Mouse (Mus musculus) lung, postnatal 36 days (tissue): ENCODE measurements around the gene Nck2.

Source experiments
- DNase-seq: peaks from one replicate; pipeline ENCODE4 v3.0.0; 2022; ENCODE audit warnings: mixed read lengths

Gene Nck2

DNA sequence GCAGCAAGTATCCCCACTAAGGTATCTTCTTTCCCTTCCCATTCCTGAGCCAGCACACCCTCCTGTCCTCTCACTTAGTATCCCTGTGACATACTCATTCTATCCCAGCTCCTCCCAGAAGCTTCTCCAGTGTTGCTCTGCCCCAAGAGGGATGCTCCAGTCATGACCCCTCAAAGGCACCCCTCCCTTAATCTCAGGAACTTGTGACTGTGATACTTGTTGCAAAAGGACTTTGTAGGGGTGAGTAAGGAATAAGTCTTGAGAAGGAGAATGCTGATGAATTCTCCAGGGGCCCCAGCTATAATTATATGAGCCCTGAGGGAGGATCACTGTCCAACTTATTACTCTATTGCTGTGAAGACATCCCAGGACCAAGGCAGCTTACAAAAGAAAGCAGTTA lies 7.8 kb upstream of the Nck2 start:
- no peak for DNase-seq

DNA sequence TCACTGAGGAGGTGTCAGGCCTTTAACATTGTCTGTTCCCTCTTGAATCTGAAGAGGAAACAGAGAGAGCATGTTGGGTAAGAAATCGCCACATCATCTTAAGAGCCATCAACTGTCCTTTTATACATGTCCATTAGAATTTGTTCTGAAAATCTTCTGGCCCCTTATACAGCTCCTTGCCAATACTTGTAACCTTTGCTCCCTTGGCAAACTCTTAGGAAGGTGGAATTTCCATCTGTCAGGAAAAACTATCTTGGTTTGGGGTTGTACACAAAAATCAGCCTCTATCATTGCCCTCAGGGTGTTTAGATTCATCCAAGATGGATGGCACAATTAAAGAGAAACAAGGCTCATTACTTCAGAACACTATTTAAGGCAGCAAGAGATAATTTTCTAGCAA lies 5.1 kb upstream of the Nck2 start:
- DNase-seq, result no peak

DNA sequence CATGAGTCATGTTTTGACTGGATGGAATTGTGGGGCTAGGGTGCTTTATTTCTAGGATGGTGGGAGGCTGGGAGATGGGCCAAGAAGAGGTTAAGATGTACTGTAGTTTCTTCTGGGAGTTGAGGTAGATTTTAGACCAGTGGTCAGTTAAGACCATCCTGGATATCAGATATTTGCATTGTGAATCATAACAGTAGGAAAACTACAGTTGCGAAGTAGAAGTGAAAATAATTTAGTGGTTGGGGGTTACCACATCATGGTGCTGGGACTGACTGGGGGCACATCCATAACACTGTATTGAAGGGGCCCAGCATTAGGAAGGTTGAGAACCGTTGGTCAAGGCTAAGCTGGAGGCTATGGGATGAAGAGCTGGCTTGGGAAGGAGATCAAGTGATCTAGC lies 1.8 kb upstream of the Nck2 start:
- DNase-seq, result no peak

DNA sequence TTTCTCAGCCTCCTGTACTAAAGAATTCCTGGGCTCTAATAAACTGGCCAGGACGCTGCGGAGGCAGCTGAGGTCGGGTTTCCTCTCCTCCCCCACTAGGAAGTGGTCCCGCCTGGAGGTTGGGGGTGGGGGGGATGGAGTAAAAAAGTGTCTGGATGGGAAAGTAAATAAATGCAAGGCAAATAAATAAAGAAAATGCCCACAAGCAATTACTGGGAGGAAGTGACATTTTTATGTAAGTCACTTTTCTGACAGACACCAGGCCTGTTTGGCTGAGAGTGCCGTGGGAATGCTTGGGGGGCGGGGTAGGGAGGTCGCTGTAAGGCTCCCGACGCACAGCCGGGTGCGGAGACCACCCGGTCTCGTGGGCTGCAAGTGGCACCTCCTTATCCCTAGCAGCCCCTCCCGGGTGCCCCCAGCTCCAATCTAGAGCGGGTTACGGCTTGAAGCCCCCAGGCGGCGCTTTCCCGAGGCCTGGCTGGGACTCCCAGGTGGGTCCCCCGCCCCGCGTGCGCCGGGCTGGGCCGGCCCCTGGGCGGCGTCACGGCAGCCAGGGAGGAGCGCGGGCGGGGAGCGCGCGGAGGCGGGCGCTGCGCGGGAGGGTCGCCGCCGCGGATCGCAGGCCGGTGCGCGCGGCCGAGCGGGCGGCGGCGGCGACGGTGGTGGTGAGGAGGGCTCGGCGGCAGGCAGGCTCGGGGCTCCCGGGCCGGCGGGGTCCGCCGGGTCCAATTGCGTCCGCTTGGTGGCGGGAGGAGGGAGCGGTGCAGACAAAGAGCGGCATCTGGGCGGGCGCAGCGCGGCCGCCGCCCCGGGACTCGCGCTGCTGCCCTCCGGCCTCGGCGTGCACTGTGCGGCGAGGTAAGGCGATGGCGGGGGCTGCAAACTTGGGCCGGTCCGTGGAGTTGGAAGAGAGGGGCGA lies 1.1 kb downstream of the Nck2 start:
- peak; percentile 78 for DNase-seq

DNA sequence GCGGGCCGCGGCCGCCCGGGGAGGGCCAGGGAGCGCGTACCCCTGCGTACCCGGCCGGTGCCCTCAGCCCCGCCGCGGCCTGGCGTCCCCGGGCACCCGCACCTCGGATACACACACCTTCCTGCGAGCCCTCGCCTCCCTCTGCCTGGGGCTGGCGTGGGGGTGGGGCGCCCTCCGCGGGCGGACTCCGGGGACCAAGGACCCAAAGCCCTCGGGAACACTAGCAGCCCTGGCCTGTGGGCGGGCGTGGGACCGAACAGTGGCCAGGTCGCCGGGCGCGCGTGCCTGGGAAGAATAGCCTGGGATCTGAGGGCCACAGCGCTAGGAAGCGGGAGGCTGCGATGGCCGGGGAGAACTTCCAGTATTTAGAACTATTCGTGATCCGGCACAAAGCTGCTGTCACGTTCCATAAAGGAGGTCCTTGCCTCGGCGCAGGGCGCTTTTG lies 1.7 kb downstream of the Nck2 start:
- DNase-seq, result peak; percentile 61

DNA sequence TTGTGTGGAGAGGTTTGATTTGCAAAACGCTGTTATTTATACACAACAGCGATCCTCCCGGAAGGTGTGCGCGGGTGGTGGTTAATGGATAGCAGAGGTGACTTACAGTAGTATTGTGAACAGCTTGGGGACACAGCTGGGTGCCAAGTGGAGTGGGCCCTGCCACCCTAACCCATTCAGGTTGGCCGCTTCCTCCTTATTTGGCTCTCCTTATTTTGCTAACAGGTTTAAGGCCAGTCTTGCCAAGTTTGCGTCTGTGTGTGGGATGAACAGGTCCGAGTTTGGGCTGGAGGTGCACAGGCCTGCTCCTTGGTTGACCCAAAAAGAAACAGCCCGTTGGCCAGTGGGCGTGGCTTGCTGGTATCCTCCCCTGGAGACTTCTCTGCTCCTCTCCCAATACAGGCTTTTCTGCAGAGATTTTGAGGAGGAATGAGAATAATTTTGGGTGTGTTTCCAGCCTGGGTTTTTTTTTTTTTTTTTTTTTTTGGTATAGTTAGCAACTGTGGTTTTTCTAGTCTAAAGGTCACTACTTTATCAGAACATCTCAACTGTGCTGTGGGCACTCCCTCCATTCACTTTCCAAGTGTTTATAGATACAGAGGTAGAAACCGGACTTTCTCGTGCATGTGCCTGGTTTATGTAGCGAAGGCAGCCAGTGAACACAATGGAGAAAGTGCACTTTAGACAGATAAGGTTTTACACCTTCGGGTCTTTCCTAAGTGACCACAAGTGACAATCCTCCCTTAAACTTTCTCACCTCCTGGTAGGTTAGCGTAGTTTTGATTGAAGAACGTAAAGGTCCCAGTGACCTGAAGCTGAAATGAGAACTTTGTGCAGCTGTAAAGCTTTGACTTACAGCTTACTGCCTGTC lies 2.6 kb downstream of the Nck2 start:
- DNase-seq, result peak; percentile 73

DNA sequence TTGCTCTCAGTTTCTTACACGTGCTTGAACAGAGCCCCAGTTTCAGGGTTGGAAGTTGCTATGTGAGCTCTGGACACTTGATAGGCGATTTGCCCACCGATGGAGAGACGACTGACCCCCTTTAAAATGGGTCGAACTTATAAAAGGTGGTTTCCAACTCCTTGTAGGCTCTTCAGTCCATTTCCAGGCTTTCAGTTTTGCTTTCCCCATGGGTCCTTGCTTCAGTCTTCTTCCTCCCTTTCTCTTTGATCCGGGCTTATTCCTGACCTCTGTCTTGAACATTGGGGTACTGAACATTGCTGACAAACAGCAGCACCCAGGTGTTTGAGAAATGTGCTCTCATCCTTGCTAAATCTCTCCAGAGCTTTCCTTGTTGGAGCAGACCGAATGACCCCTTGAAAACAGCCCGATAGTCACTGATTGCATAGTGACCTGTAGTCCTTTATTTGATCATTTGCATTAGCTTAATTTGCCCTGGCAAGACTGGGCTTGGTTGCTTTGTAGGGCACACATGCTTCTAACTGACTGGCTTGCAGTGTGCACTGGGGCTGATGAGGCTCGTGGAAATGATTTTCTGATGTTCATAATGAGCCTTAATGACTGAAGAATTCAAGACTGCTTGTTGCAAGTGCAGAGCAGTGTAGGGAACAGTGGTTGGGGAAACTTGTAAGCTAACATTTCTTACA lies 3.4 kb downstream of the Nck2 start:
- DNase-seq, result no peak

DNA sequence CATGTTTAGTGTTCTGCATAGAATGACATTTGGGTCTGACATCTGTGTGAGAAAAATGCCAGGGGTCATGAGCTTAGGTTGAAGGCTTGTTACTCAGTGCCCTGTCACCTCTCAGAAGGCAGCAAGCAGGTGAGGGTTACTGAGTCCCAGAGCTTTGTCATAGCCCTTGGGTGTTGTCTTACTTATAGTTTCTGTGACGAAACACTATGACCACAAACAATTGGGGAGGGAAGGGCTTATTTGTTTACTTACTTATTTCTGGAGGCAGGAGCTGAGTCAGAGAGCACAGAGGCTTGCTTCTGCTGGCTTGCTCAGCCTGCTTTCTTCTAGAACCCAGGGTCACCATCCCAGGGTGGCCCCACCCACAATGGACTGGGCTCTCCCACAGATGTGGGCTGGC lies 6.4 kb downstream of the Nck2 start:
- no peak for DNase-seq

DNA sequence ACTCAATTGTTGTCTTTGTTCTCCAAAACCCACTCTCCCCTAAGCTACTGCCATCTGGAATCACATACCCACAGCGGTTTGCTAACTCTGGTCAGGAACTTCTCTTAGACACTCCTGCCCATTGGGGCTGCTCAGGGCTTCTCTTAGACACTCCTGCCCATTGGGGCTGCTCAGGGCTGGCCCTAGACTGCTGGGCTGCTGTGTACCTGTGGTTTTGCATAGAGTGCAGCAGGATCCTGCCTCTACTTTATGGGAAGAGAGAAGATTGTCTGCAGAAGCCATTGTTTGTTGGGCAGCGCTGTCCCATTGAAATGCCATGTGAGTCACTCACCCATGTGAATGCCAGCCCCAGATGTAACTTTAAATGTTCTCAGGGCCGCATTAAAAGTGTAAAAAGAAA lies 9.3 kb downstream of the Nck2 start:
- DNase-seq, result no peak

DNA sequence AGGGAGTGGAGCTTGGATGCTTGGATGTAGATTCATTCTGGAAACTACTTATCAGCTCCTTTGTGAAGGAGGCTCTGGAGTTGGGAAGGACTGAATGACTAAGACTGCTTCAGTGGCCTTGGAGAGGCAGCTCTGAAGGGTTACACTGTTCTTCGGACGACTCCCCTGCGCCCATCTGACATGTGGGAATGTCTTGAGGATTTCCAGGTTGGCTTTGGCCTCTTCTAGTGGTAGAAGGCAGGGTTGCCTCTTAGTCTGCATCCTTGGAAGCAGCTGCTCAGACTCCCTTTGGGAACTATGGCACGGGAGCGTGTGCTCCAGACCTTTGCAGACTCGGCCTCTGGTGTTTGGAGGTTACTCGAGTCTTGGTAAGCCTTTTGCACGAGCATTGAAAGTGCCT lies 10.4 kb downstream of the Nck2 start:
- no peak for DNase-seq

DNA sequence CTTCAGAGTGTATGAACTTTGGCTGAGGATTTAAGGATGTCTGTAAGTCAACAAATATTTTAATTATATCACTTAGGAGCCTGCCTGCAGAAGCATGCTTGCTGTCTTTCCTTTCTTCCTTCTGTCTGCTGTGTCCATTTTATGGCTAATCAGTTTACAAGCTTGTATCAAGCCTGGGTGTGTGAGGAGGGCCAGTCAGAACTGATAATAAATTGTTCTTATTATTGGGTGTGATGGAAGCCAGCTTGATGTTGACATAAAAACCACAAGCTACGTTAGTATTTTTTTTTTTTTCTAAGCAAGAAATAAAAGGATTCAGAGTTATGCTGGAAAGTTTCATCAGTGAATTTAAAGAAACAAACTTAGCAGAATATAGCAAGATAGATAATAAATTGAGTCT lies 10.8 kb downstream of the Nck2 start:
- no peak for DNase-seq

DNA sequence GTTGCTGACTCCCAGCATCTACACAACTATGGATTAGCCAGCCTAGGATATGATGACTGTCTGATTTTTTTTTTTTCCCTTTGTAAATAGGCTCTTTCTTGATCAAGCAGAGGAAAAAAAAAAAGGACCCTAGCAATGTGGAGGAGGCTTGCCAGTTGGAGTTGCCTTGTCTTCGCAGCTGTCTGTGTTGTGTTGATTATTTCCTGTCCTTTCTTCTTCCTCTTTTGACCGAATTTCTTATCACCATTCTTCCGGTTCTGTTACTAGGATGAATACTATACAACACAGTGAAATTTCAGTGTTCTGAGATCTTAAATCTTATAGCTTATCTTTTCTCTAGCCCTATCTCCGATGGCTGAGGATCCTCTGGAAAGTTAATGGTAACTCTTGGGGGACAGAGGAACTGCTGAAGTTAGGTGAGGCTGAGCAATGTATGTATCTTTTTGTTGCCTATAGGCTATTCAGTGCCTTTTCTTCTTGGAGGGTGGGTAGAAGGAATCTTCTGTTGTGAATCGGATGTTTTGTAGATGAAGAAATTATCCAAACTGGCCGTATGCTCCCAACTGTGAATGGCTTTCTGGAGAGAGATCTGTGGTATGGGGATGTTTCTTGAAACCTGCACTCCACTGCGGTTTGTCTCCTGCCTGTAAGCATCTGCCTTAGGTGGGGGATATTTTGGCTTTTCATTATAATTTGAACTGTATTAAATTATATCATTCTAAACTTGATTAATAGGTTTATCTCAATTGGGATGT lies 12.8 kb downstream of the Nck2 start:
- DNase-seq, result no peak

DNA sequence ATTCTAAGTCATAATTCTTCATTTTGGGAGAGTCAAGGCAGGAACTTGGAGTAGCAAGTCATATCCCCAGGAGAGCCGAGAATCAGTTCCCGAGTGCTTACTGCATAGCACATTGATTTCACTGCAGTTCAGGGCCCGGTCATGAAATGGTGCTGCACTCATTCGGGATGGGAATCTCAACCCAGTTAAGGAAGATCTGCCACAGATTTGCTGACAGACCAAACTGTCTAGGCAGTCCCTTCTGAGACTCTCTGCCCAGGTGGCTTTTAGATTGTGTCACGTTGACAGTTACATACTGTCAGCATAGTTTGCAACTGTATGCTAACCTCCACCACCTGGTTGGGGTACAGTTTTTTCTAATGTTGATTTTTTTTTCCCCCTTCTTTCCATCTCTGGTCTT lies 16.1 kb downstream of the Nck2 start:
- DNase-seq, result no peak

DNA sequence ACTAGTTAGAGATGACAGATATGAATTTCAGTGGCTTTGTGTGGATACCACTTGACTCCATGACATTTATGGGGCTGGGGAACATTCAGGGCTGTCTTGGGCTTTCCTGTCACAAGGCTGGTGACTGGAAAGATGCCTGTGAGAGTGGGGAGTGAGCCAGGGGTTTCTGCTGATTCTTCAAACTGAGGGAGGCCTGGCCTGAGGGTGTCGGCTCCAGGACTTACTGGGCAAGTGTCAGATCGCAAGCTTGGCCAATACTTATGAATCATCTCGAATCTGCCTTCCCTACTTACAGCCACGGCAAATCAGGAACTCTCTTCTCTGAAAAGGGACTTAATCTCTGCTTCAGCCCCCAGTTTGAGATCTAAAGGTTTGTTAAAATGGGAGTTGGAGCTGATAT lies 18.3 kb downstream of the Nck2 start:
- peak; percentile 33 for DNase-seq

DNA sequence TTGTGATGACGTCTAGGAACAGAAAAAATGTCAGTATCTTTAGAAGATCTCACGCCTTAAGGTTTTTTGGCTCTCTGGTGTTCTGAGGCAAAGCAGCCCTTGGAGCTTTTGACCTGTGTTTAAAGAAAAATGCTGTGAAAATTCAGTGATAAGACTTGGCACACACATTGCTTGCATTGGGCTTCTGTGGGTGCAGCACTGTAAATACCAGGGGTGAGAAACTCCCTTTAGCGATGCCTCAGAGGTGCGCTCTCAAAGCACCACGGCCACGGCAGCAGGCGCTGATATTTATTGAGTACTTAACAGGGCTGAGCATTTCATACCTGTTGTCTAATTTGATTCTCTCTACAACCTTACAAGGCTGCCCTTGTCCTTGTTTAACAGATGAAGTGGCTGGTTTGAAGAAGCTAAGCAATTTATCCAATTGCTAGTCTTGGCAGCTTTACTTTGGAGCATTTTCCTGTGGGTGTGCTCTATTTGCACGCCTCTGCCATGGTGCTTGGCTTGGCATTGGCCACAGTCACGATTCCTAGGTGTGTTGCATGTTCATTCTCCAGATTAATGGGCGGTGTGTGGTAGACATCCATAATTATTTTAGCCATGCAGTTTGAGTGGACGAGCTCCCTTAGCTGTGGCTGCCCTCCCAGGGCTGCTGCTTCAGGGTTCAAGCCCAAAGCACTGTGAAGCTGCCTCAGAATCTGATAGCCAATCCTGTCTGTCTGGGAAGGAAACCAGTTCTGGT lies 19.7 kb downstream of the Nck2 start:
- no peak for DNase-seq

DNA sequence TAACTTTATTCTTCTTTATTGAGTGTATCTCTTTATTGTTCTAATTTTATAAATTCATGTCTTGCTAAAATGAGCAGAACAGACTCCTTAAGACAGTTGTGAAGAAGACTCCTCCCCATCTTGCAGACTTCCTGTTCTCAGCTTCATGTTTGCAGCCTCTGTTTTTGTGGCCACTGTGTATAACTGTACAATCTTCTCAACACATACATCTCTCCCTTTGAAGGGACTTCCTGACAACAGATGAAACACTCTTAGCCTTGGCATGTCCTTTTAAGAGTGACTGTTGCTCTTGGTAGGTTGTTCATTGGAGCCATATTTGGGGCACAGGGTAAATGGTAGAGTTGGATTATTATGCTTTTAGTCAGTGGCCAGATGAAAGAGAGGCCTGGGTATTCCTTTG lies 20.6 kb downstream of the Nck2 start:
- no peak for DNase-seq

DNA sequence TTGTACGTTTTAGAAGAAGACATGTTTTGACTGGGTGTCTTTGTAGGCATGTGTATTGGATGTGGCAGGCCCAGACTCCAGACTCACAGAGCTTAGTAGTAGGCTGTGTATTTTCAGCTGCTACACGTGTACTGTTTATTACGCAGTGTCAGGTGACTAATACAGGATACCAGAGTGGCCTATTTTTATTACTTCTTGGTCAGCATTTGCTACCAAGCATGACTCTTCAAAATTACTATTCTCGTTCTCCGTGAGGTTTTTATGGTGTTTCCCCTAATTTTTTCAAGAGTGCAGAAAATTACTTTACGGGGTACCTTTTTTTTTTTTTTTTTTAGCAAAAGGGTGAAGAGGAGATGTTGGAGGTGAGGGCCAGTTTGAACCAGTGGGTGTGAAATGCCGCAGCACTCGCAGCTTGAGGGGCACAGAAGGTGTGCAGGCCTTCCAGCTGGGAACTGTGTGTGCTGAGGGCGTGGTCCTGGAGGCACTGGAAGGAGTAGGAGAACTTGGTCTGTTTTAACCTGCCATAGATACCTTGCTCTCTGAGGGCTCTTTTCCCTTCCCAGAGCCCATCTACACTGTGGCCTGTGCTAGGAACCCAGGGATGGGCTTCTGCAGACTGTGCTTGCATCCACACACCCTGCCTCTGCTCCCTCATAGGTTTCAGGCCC lies 21.7 kb downstream of the Nck2 start:
- DNase-seq, result no peak

DNA sequence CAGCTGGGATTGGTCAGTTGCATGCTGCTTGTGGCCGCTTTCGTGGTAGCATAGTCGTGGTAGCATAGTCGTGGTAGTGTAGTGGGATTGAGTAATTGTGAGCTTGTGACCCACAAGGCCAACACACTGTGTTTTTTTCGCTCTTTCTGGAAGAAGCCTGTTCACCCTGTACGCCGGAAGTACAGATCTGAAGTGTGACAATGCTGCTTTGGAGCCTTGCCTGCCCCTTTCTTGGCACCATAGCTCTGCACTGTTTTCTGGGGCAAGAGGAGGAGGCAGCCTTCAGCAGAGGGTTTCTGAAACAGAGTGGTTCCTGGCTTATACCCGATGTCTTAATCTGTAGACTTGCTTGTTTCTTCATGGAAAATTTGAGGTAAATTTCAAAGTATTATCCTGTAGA lies 23.3 kb downstream of the Nck2 start:
- DNase-seq, result peak; percentile 54

DNA sequence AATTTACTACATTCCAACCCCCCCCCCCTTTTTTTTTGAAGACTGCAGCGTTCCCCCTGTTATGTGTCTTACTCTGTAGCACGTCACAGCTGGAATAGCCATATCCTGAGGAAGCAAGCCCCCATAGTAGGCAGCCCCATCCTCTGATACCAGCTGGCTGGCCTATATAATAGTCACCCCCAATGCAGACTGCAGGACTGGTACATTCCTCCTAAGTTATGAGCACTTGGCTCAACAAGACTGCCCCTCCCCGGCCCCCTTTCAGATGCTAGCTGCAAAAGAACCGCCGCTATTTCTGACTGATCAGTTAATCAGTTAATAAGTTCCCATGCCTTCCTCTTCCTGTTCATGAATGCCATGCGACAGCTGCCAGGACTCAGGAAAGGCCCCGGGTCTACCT lies 23.8 kb downstream of the Nck2 start:
- no peak for DNase-seq

DNA sequence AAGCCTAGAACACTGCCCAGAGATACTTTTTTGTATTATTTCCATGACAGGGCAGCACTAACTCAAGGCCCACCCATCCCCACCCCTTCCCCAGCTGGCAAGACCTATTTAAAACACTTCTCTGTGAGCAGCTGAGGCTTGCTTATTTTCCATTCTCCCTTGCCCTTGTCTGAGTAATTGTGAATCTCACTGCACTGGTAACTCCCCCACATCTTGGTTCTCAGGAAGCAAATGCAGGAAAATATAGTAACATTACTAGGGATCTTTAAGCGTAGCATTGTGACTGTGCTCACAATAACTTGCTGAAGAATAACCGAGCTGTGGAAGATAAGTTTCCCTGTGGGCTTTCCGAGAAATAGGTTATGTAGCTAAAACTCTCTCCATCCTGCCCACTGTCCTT lies 24.6 kb downstream of the Nck2 start:
- DNase-seq, result no peak
